Mouse (Mus musculus) small intestine, adult 2 months (tissue): Measurements from ENCODE around the gene Kirrel3.

Experiments
- CTCF ChIP-seq: fragments of 200-500 bp; IDR thresholded peaks from 2 replicates; pipeline ENCODE4 v1.5.1; 2012; ENCODE audit warnings: low read depth, mild to moderate bottlenecking, control low read depth, inconsistent platforms, low read length, moderate library complexity, mixed read lengths; ENCODE audit not compliant: insufficient replicate concordance, insufficient read length; ENCODE audit errors: extremely low read depth
- POLR2A ChIP-seq: fragments of 200-500 bp; IDR thresholded peaks from 2 replicates; pipeline ENCODE4 v1.6.1; 2012; ENCODE audit warnings: low read depth, mild to moderate bottlenecking, control low read depth, inconsistent platforms, low read length, moderate library complexity

DNA sequence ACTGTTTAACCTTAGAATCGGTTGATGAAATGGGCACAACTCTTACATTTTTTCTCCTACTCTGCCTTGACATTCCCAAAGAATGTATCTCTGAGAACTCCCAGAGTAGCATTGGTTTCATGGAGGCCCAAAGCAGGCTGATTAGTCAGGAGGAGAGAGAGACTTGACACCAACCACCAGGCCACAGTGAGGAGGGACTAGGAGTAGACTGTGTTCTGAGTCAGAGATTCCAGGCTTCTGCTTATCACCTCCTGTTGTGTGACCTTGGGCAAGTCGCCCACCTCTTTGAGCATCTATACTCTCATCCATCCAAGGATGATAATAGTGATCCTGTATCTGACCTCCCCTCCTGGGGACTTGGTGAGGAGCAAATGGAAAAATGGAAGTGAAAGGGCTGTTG lies 38.0 kb upstream of the Kirrel3 start:
- TF ChIP-seq CTCF (no peak), POLR2A (no peak)
